Mouse (Mus musculus) heart, postnatal 0 days (tissue): ENCODE measurements at regions not wholly inside any gene's neighbourhood (a gene's known extent, or its start where the extent isn't known, plus 50 kb on each side); places are given as distances from the start of the nearest gene placed in this dataset.

ENCODE experiments used
- ATAC-seq: fragments of 200-750 bp; cut with Nextera tagmentation; 2 replicates; pipeline ENCODE4 v1.8.0; 2017; ENCODE audit warnings: low read depth, moderate number of reproducible peaks, moderate library complexity; ENCODE audit not compliant: insufficient read depth
- DNase-seq: peaks from one replicate; pipeline ENCODE4 v3.0.0-alpha.2; 2016; ENCODE audit warnings: low spot score
- H3K27ac ChIP-seq: fragments of 300-500 bp; sonication (generic); 2 replicates; pipeline ENCODE4 v1.5.1; 2014; ENCODE audit warnings: low read depth, mild to moderate bottlenecking
- H3K27me3 ChIP-seq: fragments of 300-500 bp; sonication (generic); 2 replicates; pipeline ENCODE4 v1.6.1; 2014; ENCODE audit warnings: low read length, mixed read lengths; ENCODE audit not compliant: control insufficient read depth, insufficient read depth
- H3K36me3 ChIP-seq: fragments of 300-500 bp; sonication (generic); replicated peaks from 2 replicates; pipeline ENCODE4 v1.6.1; 2014; ENCODE audit warnings: low read length, mixed read lengths; ENCODE audit not compliant: control insufficient read depth, insufficient read depth
- H3K4me1 ChIP-seq: fragments of 300-500 bp; sonication (generic); 2 replicates; pipeline ENCODE4 v1.6.1; 2014; ENCODE audit warnings: antibody characterized with exemption; ENCODE audit not compliant: control insufficient read depth, insufficient read depth
- H3K4me2 ChIP-seq: fragments of 300-500 bp; sonication (generic); 2 replicates; pipeline ENCODE4 v1.6.1; 2014; ENCODE audit warnings: low read depth, mild to moderate bottlenecking, low read length, moderate library complexity
- H3K4me3 ChIP-seq: fragments of 300-500 bp; sonication (generic); 2 replicates; pipeline ENCODE4 v1.5.1; 2014; ENCODE audit warnings: low read depth, low read length
- H3K9ac ChIP-seq: fragments of 300-500 bp; sonication (generic); replicated peaks from 2 replicates; pipeline ENCODE4 v1.6.1; 2014; ENCODE audit warnings: low read depth, low read length, mixed read lengths
- H3K9me3 ChIP-seq: fragments of 300-500 bp; sonication (generic); replicated peaks from 2 replicates; pipeline ENCODE4 v1.6.1; 2016; ENCODE audit warnings: low read length; ENCODE audit not compliant: control insufficient read depth
- CTCF ChIP-seq: IDR thresholded peaks from 2 replicates; pipeline ENCODE4 v1.5.1; 2016; ENCODE audit warnings: antibody characterized with exemption, control low read depth, low read depth
- EP300 ChIP-seq: IDR thresholded peaks from 2 replicates; pipeline ENCODE4 v1.6.1; 2016; ENCODE audit warnings: antibody characterized with exemption, low read depth
- WGBS: fragments of 180-500 bp; shearing (Covaris S2); extraction: QIAGEN DNeasy Blood & Tissue Kit; methylation state at CpG from one replicate; pipeline ENCODE4 v1.1.7; 2014; 5-methylcytosine and 5-hydroxymethylcytosine counted together

GRCm38 (mm10) chr8:7850573-7850972 lies 810.5 kb downstream of the Efnb2 start:
- Histone ChIP-seq H3K27me3 (no peaks in the 10 kb centered on the region), H3K4me3 (no peak overlapping the region), H3K36me3 (no peaks in the 10 kb centered on the region), H3K9me3 (no peaks in the 10 kb centered on the region), H3K4me1 (peaks cover 4% of the 10 kb centered on the region; the same call in 1 of the 2 replicates), H3K4me2 (no peak overlapping the region), H3K27ac (no peak overlapping the region), H3K9ac (no peak overlapping the region)
- TF ChIP-seq EP300, result no peak
- no peak for TF ChIP-seq CTCF
- DNase-seq (no peak), ATAC-seq (no peak)

DNA sequence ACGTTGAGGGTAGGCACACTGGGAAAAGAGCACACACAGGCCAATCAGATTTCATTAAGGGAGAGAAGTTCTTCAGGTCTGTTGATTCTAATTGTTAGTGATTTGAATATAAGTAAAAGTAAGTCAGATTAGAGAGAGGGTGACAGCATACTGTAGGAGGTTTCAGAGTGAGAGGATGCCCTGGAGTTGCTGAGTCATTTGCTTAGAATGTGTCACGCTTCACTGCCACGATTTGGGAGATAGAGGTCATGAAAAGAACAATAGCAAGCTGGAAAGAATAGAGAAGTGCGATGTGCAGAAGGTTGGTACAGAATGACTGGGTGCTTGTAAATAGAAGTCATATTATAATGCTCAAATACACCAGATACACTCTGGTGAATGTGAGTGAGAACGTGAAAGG lies 829.1 kb downstream of the Efnb2 start:
- Histone ChIP-seq H3K36me3 (no peaks in the 10 kb centered on the region), H3K4me3 (no peak overlapping the region), H3K9me3 (0 out of 2 replicates have a peak, but pooled peaks cover 6% of the 10 kb centered on the region), H3K27me3 (no peaks in the 10 kb centered on the region), H3K4me1 (no peaks in the 10 kb centered on the region), H3K4me2 (no peak overlapping the region), H3K9ac (no peak overlapping the region), H3K27ac (no peak overlapping the region)
- no peak for TF ChIP-seq EP300
- DNase-seq (no peak), ATAC-seq (no peak)
- WGBS, result 50% methylated on average over 5 of the region's 5 CpGs

- WGBS, result 54% methylated on average over 1 of the region's 1 CpGs
- H3K4me1 ChIP-seq, result no peaks in the 10 kb centered on the region
- H3K36me3 ChIP-seq, result no peaks in the 10 kb centered on the region
- TF ChIP-seq CTCF, result no peak
- no peak for TF ChIP-seq EP300
- no peak overlapping the region for H3K4me2 ChIP-seq
- H3K9me3 ChIP-seq, result no peaks in the 10 kb centered on the region
- ATAC-seq, result no peak
- no peak overlapping the region for H3K9ac ChIP-seq
- DNase-seq, result no peak
- H3K4me3 ChIP-seq, result no peak overlapping the region
- H3K27me3 ChIP-seq, result no peaks in the 10 kb centered on the region
- H3K27ac ChIP-seq, result no peak overlapping the region
Measured at GRCm38 (mm10) chr8:7827811-7828210, 833.2 kb downstream of the Efnb2 start.

- WGBS, result 41% methylated on average over 1 of the region's 1 CpGs
- TF ChIP-seq CTCF, result no peak
- no peak for TF ChIP-seq EP300
Measured at GRCm38 (mm10) chr8:7808395-7808794, 852.6 kb downstream of the Efnb2 start.

GRCm38 (mm10) chr8:7799221-7799620 lies 861.8 kb downstream of the Efnb2 start:
- WGBS, result 69% methylated on average over 3 of the region's 3 CpGs
- Histone ChIP-seq H3K36me3 (no peaks in the 10 kb centered on the region), H3K4me1 (no peaks in the 10 kb centered on the region), H3K9me3 (no peaks in the 10 kb centered on the region), H3K27ac (peak overlapping the region; percentile 2; the same call in 1 of the 2 replicates), H3K4me3 (no peak overlapping the region), H3K27me3 (no peaks in the 10 kb centered on the region), H3K9ac (no peak overlapping the region), H3K4me2 (no peak overlapping the region)
- ATAC-seq, result no peak
- TF ChIP-seq EP300 (no peak), CTCF (no peak)
- DNase-seq, result no peak

More at GRCm38 (mm10) chr8:7808395-7808794, 852.6 kb downstream of the Efnb2 start:
- ATAC-seq (no peak), DNase-seq (no peak)
- H3K4me3 ChIP-seq, result no peak overlapping the region
- no peak overlapping the region for H3K27ac ChIP-seq
- no peaks in the 10 kb centered on the region for H3K4me1 ChIP-seq
- no peak overlapping the region for H3K4me2 ChIP-seq
- no peaks in the 10 kb centered on the region for H3K36me3 ChIP-seq
- no peaks in the 10 kb centered on the region for H3K27me3 ChIP-seq
- no peak overlapping the region for H3K9ac ChIP-seq
- no peaks in the 10 kb centered on the region for H3K9me3 ChIP-seq

DNA sequence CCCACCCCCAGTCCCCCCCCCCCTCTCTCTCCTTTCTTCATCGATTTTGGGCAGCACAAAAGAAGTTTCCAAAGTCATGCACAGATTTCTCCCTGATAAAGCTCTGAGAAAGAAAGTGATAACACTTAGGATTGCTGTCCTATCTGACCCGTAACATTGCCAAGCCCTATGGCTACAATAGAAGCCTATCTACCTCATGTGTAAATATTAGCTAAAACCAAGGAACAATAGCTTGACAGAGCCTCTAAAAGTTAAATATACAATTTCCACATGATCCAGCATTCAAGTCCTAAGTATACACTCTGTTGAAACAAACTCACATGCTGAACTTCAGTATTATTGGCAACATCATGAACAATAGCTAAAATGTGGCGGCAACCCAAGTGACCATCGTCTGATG lies 864.9 kb downstream of the Efnb2 start:
- no peak for DNase-seq
- Histone ChIP-seq H3K4me1 (no peaks in the 10 kb centered on the region), H3K9me3 (no peaks in the 10 kb centered on the region), H3K9ac (no peak overlapping the region), H3K36me3 (no peaks in the 10 kb centered on the region), H3K27ac (no peak overlapping the region), H3K4me3 (no peak overlapping the region), H3K4me2 (no peak overlapping the region), H3K27me3 (no peaks in the 10 kb centered on the region)
- no peak for ATAC-seq
- WGBS, result 78% methylated on average over 4 of the region's 4 CpGs
- no peak for TF ChIP-seq CTCF
- no peak for TF ChIP-seq EP300
